Mouse (Mus musculus): ENCODE measurements around the gene Ch25h.
A peak's percentile ranks its signal among the peaks of the same experiment; 100 is the strongest.

Gene Ch25h

DNA sequence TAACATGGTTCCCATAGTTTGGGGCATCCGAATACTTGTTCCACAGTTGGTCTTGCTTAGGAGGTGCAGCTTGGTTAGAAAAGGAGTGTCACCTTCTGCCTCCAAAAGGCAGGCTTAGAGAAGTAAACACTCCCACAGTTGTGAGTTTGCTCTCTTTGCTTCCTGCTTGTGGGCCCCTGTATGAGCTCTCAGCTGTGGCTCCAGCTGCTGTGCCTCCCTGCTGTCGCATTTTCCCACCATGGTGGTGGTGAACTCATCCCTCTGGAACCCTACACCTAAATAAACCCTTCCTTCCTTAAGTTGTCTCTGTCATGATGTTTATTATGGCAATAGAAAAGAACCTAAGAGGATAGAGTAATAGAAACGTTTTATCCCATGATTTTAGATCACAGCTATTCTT, 6.2 kb downstream of the Ch25h start:
- no peak for DNase-seq (ENCODE audit: low read depth, low spot score)

GRCm38 (mm10) chr19:34468216-34468615, 6.7 kb downstream of the Ch25h start:
- no peak for DNase-seq (ENCODE audit: low read depth, low spot score)

- DNase-seq (ENCODE audit: low read depth, low spot score), result no peak
Observed at GRCm38 (mm10) chr19:34464453-34464852, 10.5 kb downstream of the Ch25h start.

DNA sequence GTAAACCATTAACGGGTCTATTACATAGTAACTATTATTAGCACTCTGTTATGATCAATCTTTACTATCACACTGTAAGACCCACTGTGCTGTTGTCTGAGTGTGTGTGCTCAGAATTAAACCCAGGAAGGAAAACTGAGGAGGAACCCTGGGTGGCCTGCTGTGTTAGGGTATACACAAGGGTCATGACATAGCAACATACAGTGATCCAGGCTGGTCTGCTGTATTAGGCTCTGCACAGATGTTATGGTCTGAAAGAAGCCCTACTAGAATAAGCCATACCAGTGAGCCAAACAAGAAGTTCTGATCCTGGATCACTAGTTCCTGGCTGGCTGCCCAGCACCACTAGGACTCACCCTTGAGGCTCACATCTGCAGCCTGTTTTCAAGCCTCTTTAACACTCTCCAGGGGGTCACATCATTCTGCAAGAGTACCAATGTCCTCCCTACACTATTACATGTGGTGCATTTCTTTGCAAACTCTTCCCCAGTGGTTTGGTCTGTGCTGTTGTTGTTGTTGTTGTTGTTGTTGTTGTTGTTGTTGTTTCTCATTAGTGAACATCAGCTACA, 13.4 kb downstream of the Ch25h start:
- DNase-seq (ENCODE audit: low read depth, low spot score), result peak; percentile 47

DNA sequence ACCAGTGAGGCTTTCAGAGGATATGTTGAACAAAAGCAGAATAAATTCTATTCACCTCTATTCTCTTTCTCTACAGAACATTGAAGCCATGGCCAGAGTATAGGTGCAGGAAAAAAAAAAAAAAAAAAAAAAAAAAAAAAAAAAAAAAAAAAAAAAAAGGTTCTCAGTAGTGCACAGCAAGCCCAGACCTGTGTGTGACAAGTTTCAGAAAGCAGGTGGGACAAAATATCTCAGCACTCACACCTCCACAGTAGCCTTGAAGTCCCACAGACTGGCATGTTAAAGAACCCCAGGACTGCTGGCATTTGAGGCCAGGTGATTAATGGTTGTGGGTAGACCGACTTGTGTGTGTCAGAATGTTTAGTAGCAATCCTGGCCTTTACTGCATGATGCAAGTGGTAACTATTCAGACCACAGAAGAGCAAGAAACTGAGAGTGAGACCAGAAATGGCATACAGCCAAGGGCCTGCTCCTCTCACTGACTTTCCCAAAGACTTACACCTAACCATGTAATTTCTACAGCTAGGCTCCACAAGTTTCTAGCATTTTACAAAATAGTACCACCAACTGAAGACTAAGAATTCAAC, 24.1 kb downstream of the Ch25h start:
- DNase-seq (ENCODE audit: low read depth, low spot score), result peak; percentile 96

DNA sequence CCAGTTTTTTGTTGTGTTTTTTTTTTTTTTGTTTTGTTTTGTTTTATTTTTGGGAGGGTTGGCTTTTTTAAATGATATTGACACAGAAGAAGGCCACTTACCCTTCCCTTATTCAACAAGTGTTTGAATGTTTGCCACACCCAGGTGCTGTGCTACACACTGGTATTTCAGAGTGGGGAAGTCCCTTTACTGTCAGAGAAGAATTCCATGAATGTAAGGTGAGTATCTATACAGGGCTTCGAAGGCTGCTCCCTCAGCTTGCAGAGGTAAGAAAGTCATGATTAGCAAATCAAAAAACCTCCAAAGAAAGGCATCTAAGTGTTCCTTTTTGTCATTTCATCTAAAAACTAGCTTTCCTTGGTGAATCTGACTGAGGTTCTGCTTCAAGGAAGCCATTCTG, 26.1 kb downstream of the Ch25h start:
- no peak for DNase-seq (ENCODE audit: low read depth, low spot score)

DNA sequence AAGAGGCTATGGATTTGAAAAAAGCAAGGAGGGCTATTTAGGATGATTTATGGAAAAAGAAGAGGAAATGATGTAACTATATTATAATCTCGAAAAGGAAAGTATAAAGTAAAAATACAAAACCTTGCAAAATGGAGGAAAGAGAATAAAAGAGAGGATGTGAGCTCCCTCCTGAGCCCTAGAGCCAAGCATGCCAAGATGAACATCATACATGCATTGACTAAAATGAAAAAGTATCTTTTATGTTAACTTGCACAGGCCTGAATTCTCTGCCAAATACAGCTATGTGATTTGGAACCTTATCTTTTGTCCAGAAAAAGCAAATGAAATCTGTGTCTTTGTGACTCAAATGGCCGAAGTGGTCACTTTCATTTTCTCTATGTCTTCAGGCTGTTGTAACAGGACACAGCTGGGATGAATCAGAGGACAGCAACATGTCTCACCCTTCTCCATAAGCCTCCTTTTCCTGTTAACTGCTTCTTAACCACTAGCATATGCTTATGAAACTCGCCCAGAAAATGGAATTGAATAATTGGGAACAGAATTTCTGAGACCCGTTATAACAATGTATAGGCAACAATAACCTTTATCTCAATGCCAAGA, 29.5 kb downstream of the Ch25h start:
- DNase-seq (ENCODE audit: low read depth, low spot score), result peak; percentile 88

- DNase-seq (ENCODE audit: low read depth, low spot score), result peak; percentile 28
Observed at GRCm38 (mm10) chr19:34444785-34445184, 30.2 kb downstream of the Ch25h start.

DNA sequence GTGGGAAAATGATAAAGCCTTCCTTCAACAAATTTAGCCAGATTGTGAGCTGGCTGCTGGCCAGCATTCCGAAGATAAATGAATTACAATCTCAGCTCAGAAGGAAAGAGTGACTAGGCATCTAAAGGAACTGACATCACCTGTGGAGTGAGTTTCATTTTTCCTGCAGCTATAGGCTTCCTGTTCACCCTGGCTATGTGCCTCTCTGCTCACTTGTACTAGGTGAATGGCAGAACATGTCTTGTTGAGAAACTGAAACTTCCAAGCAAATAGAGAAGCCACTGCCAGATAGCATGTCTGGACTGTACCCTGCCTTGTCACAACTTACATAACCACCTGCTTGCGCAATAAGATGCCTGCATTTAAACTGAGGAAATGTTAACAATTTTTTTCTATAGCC, 33.0 kb downstream of the Ch25h start:
- peak; percentile 56 for DNase-seq (ENCODE audit: low read depth, low spot score)

DNA sequence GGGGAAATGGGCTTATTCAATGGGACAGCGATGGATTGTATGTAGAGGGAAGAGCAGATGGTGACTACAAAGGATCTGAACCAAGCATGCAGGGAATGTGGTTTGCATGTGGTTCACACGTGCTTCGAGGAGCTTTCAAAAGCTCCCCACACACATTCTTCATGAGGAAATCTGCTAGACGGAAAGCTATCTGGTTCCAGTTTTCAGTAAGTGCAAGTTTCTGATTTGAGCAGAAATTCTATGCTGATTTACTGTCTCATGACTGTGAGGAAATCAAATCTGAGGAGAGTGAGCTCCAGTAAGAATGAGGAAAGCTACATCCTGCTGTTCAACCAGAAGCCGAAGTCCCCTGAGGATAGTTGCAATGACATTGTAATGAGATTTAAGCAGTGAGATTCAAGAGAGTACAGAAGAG, 39.8 kb downstream of the Ch25h start:
- DNase-seq (ENCODE audit: low read depth, low spot score), result peak; percentile 46

- DNase-seq (ENCODE audit: low read depth, low spot score), result peak; percentile 73
Observed at GRCm38 (mm10) chr19:34431314-34431713, 43.6 kb downstream of the Ch25h start.

GRCm38 (mm10) chr19:34423783-34424335, 51.1 kb downstream of the Ch25h start:
- DNase-seq (ENCODE audit: low read depth, low spot score), result peak; percentile 74

All from 3T3-L1 (cell line).